Mouse (Mus musculus) liver, postnatal 0 days (tissue): ENCODE measurements around the gene Ptpre. TPM values are rescaled to one million over a fixed set of nuclear protein-coding genes. Genes with fewer than 3 reads are reported as not detected.

Experiments
- ATAC-seq: fragments of 200-750 bp; cut with Nextera tagmentation; 2 replicates; pipeline ENCODE4 v1.8.0; 2017; ENCODE audit warnings: mild to moderate bottlenecking, moderate library complexity
- DNase-seq: peaks from one replicate; pipeline ENCODE4 v3.0.0-alpha.2; 2016
- H3K27ac ChIP-seq: fragments of 300-500 bp; sonication (generic); 2 replicates; pipeline ENCODE4 v1.5.1; 2014; ENCODE audit warnings: antibody characterized with exemption, moderate library complexity, mild to moderate bottlenecking, low read depth
- H3K27me3 ChIP-seq: fragments of 300-500 bp; sonication (generic); 2 replicates; pipeline ENCODE4 v1.6.1; 2014; ENCODE audit warnings: low read length, control low read depth, mixed read lengths; ENCODE audit not compliant: insufficient read depth
- H3K36me3 ChIP-seq: fragments of 300-500 bp; sonication (generic); replicated peaks from 2 replicates; pipeline ENCODE4 v1.6.1; 2014; ENCODE audit warnings: mild to moderate bottlenecking, control low read depth, low read length, moderate library complexity, mixed read lengths; ENCODE audit not compliant: insufficient read depth
- H3K4me1 ChIP-seq: fragments of 300-500 bp; sonication (generic); 2 replicates; pipeline ENCODE4 v1.6.1; 2014; ENCODE audit warnings: antibody characterized with exemption, mild to moderate bottlenecking, control low read depth; ENCODE audit not compliant: insufficient read depth
- H3K4me2 ChIP-seq: fragments of 300-500 bp; sonication (generic); 2 replicates; pipeline ENCODE4 v1.6.1; 2014; ENCODE audit warnings: low read depth, mild to moderate bottlenecking, low read length, moderate library complexity, mixed read lengths
- H3K4me3 ChIP-seq: fragments of 300-500 bp; sonication (generic); 2 replicates; pipeline ENCODE4 v1.5.1; 2014; ENCODE audit warnings: low read depth, low read length
- H3K9ac ChIP-seq: fragments of 300-500 bp; sonication (generic); replicated peaks from 2 replicates; pipeline ENCODE4 v1.6.1; 2014; ENCODE audit warnings: mild to moderate bottlenecking, moderate library complexity
- H3K9me3 ChIP-seq: fragments of 300-500 bp; sonication (generic); 2 replicates; pipeline ENCODE4 v1.6.1; 2016; ENCODE audit warnings: mild to moderate bottlenecking, control low read depth, low read length, mixed read lengths
- CTCF ChIP-seq: sonication (generic); IDR thresholded peaks from 2 replicates; pipeline ENCODE4 v1.5.1; 2016; ENCODE audit warnings: antibody characterized with exemption, low read depth
- EP300 ChIP-seq: IDR thresholded peaks from 2 replicates; pipeline ENCODE4 v1.6.1; 2016; ENCODE audit warnings: antibody characterized with exemption, low read depth, mild to moderate bottlenecking
- WGBS: fragments of 180-500 bp; shearing (Covaris S2); extraction: QIAGEN DNeasy Blood & Tissue Kit; methylation state at CpG from one replicate; pipeline ENCODE4 v1.1.7; 2014; ENCODE audit not compliant: insufficient replicate concordance; 5-methylcytosine and 5-hydroxymethylcytosine counted together
- polyA plus RNA-seq: library from polyadenylated mRNA; unstranded; fragments of >200 nt; fragmentation: Nextera tagmentation; extraction: Ambion mirVana; gene quantifications from 2 replicates; pipeline ENCODE4 v1.2.1, GENCODE M21; 2015

Gene Ptpre
- polyA plus RNA-seq, 1 experiment from 2014 or later = 3.9 TPM

GRCm38 (mm10) chr7:135551547-135551946 is 14.3 kb downstream of the Ptpre start:
- WGBS = 78% methylated on average over 1 of the region's 1 CpGs
- H3K4me2 ChIP-seq = no peak overlapping the region
- ATAC-seq = no peak
- H3K27ac ChIP-seq = no peak overlapping the region
- H3K9ac ChIP-seq = no peak overlapping the region
- H3K27me3 ChIP-seq = no peaks in the 10 kb centered on the region
- no peaks in the 10 kb centered on the region for H3K9me3 ChIP-seq
- H3K36me3 ChIP-seq = no peaks in the 10 kb centered on the region
- H3K4me1 ChIP-seq = no peaks in the 10 kb centered on the region
- no peak overlapping the region for H3K4me3 ChIP-seq
- DNase-seq = no peak
- no peak for TF ChIP-seq CTCF
- no peak for TF ChIP-seq EP300

- Histone ChIP-seq H3K4me1 (no peaks in the 10 kb centered on the region), H3K27me3 (no peaks in the 10 kb centered on the region), H3K9me3 (no peaks in the 10 kb centered on the region), H3K9ac (no peak overlapping the region), H3K36me3 (no peaks in the 10 kb centered on the region), H3K4me2 (no peak overlapping the region), H3K4me3 (no peak overlapping the region), H3K27ac (no peak overlapping the region)
- DNase-seq (no peak), ATAC-seq (no peak)
- no peak for TF ChIP-seq EP300
- 0 out of 2 replicates have a peak, but pooled peaks have one; percentile 12 for TF ChIP-seq CTCF
- 55% methylated on average over 3 of the region's 3 CpGs for WGBS
Measured at GRCm38 (mm10) chr7:135553550-135553949, 16.3 kb downstream of the Ptpre start.

- TF ChIP-seq CTCF (no peak), EP300 (no peak)
- ATAC-seq (no peak), DNase-seq (no peak)
- H3K27me3 ChIP-seq = no peaks in the 10 kb centered on the region
- no peak overlapping the region for H3K9ac ChIP-seq
- no peaks in the 10 kb centered on the region for H3K4me1 ChIP-seq
- H3K4me3 ChIP-seq = no peak overlapping the region
- 52% methylated on average over 3 of the region's 3 CpGs for WGBS
- H3K36me3 ChIP-seq = no peaks in the 10 kb centered on the region
- H3K27ac ChIP-seq = no peak overlapping the region
- H3K4me2 ChIP-seq = no peak overlapping the region
- no peaks in the 10 kb centered on the region for H3K9me3 ChIP-seq
Measured at GRCm38 (mm10) chr7:135556663-135557402, 19.6 kb downstream of the Ptpre start.

GRCm38 (mm10) chr7:135560280-135560679 is 23.0 kb downstream of the Ptpre start:
- H3K27me3 ChIP-seq = no peaks in the 10 kb centered on the region
- no peak overlapping the region for H3K9ac ChIP-seq
- H3K4me2 ChIP-seq = no peak overlapping the region
- no peak for TF ChIP-seq CTCF
- no peak for TF ChIP-seq EP300
- H3K9me3 ChIP-seq = no peaks in the 10 kb centered on the region
- no peaks in the 10 kb centered on the region for H3K36me3 ChIP-seq
- no peaks in the 10 kb centered on the region for H3K4me1 ChIP-seq
- H3K4me3 ChIP-seq = no peak overlapping the region
- 70% methylated on average over 1 of the region's 1 CpGs for WGBS
- ATAC-seq (no peak), DNase-seq (no peak)
- H3K27ac ChIP-seq = no peak overlapping the region

GRCm38 (mm10) chr7:135564022-135564421 is 26.7 kb downstream of the Ptpre start:
- H3K4me3 ChIP-seq = no peak overlapping the region
- H3K27ac ChIP-seq = no peak overlapping the region
- no peaks in the 10 kb centered on the region for H3K36me3 ChIP-seq
- TF ChIP-seq CTCF = no peak
- TF ChIP-seq EP300 = no peak
- no peak overlapping the region for H3K4me2 ChIP-seq
- ATAC-seq = no peak
- DNase-seq = no peak
- H3K9me3 ChIP-seq = no peaks in the 10 kb centered on the region
- no peak overlapping the region for H3K9ac ChIP-seq
- no peaks in the 10 kb centered on the region for H3K4me1 ChIP-seq
- no peaks in the 10 kb centered on the region for H3K27me3 ChIP-seq
- WGBS = 72% methylated on average over 8 of the region's 8 CpGs

- Histone ChIP-seq H3K36me3 (no peaks in the 10 kb centered on the region), H3K4me2 (no peak overlapping the region), H3K27me3 (no peaks in the 10 kb centered on the region), H3K4me3 (no peak overlapping the region), H3K27ac (no peak overlapping the region), H3K4me1 (no peaks in the 10 kb centered on the region), H3K9ac (no peak overlapping the region), H3K9me3 (no peaks in the 10 kb centered on the region)
- ATAC-seq (no peak), DNase-seq (no peak)
- WGBS = 82% methylated on average over 5 of the region's 5 CpGs
- TF ChIP-seq EP300 (no peak), CTCF (no peak)
Measured at GRCm38 (mm10) chr7:135566013-135566412, 28.7 kb downstream of the Ptpre start.

GRCm38 (mm10) chr7:135567582-135567981 is 30.3 kb downstream of the Ptpre start:
- Histone ChIP-seq H3K27me3 (no peaks in the 10 kb centered on the region), H3K27ac (no peak overlapping the region), H3K4me1 (no peaks in the 10 kb centered on the region), H3K36me3 (no peaks in the 10 kb centered on the region), H3K9ac (no peak overlapping the region), H3K4me3 (no peak overlapping the region), H3K9me3 (no peaks in the 10 kb centered on the region), H3K4me2 (no peak overlapping the region)
- DNase-seq = no peak
- no peak for ATAC-seq
- no peak for TF ChIP-seq EP300
- no peak for TF ChIP-seq CTCF
- 72% methylated on average over 1 of the region's 1 CpGs for WGBS
